Mouse (Mus musculus): ENCODE data around the gene Lima1. TPM values are rescaled to one million over a fixed set of nuclear protein-coding genes. Genes with fewer than 3 reads are reported as not detected.

Lima1 gene
- polyA plus RNA-seq, 1 experiment from 2014 or later: 65.4 TPM

DNA sequence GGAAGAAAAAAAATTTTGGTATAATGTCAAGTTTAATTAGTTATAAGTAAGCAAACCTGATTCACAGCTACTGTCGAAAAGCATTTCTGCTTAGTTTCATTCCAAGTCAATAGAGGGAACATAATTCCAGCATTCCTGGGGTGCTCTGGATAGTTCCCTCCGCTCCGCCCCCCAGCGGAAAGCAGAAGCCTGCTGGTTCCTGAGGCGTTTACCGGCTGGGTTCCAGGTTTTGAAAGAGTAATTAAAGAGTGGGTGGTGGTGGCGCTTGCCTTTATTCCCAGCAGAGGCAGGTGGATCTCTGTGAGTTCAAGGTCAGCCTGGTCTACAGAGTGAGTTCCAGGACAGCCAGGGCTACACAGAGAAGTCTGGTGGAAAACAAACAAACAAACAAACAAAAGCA is 10.2 kb downstream of the Lima1 start:
- DNase-seq (ENCODE audit: low spot score): no peak
- H3K27me3 ChIP-seq (replicated peaks; ENCODE audit: low read depth, poor library complexity, severe bottlenecking): no peaks in the 10 kb centered on the region
- H3K4me1 ChIP-seq: peaks cover 19% of the 10 kb centered on the region
- H3K4me3 ChIP-seq: no peak overlapping the region
- H3K36me3 ChIP-seq (replicated peaks): no peaks in the 10 kb centered on the region
- H3K9me3 ChIP-seq: no peaks in the 10 kb centered on the region
- 90% methylated on average over 7 of the region's 7 CpGs for WGBS
- no peak overlapping the region for H3K27ac ChIP-seq (replicated peaks)

DNA sequence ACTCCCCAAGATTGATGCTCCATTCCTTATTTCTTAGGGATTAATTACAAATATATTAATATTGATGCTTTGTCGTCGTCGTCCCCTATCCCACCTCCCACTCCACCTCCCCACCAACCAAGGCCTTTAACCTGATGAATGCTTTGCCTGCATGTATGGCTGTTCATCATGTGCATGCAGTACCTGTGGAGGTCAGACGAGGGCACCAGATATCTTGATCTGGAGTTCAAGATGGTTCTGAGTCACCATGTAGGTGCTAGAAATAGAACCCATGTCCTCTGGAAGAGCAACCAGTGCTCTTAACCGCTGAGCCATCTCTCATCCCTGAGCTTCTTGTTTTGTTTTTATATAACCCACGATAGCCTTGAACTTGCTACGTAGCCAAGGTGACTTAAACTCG is 11.5 kb downstream of the Lima1 start:
- no peak for DNase-seq (ENCODE audit: low spot score)
- Histone ChIP-seq H3K4me3 (no peak overlapping the region), H3K9me3 (no peaks in the 10 kb centered on the region), H3K27me3 (replicated peaks; ENCODE audit: low read depth, poor library complexity, severe bottlenecking) (no peaks in the 10 kb centered on the region), H3K4me1 (peaks cover 27% of the 10 kb centered on the region), H3K27ac (replicated peaks) (no peak overlapping the region), H3K36me3 (replicated peaks) (no peaks in the 10 kb centered on the region)
- WGBS: 92% methylated on average over 8 of the region's 8 CpGs

DNA sequence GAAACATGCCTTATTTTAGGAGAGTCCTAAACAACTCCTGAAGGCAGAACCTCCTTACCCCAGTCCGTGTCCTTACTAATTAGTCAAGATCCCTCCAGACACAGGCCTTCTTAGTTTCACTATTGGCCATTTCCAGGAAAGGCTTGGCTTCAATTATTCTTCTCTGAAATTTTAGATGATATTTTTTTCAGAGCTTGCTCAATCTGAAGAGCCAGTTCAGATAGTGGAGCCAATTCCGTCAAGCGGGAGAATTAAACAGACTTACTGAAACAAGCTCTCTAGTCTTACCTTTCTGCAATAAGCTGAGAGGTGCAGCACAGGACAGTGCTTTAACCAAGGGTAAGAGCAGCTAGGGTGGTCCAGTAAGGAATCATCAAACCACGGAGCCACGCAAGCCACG is 11.9 kb downstream of the Lima1 start:
- Histone ChIP-seq H3K27ac (replicated peaks) (no peak overlapping the region), H3K9me3 (no peaks in the 10 kb centered on the region), H3K4me1 (peaks cover 27% of the 10 kb centered on the region), H3K4me3 (no peak overlapping the region), H3K36me3 (replicated peaks) (no peaks in the 10 kb centered on the region), H3K27me3 (replicated peaks; ENCODE audit: low read depth, poor library complexity, severe bottlenecking) (no peaks in the 10 kb centered on the region)
- WGBS: 97% methylated on average over 6 of the region's 6 CpGs
- no peak for DNase-seq (ENCODE audit: low spot score)

DNA sequence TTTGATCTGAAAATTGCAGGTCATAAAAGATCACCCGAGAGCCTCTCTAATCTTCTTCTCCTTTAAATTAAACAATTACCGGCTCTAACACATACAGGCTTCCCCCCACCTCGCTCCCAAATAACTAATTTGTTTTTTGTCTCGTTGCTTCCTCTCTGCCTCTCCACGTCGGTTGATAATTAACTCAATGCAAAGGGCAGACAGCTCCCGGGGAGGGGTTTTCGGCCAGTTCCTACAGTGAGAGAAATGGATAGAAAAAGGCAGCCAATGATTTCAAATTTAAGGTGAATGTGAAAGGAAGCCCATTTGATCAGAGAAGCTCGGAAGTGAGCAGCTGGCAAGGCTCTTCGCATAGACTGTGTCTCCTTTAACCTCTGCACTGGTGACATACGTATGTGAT is 12.8 kb downstream of the Lima1 start:
- Histone ChIP-seq H3K9me3 (no peaks in the 10 kb centered on the region), H3K27ac (replicated peaks) (no peak overlapping the region), H3K36me3 (replicated peaks) (no peaks in the 10 kb centered on the region), H3K27me3 (replicated peaks; ENCODE audit: low read depth, poor library complexity, severe bottlenecking) (no peaks in the 10 kb centered on the region), H3K4me1 (peaks cover 29% of the 10 kb centered on the region), H3K4me3 (no peak overlapping the region)
- no peak for DNase-seq (ENCODE audit: low spot score)
- 72% methylated on average over 11 of the region's 11 CpGs for WGBS

- Histone ChIP-seq H3K36me3 (replicated peaks) (no peaks in the 10 kb centered on the region), H3K4me1 (peaks cover 34% of the 10 kb centered on the region), H3K27me3 (replicated peaks; ENCODE audit: low read depth, poor library complexity, severe bottlenecking) (no peaks in the 10 kb centered on the region), H3K9me3 (no peaks in the 10 kb centered on the region), H3K4me3 (no peak overlapping the region), H3K27ac (replicated peaks) (0 out of 2 replicates have a peak overlapping the region, but pooled peaks have one; percentile 40)
- peak; percentile 57 for DNase-seq (ENCODE audit: low spot score)
- WGBS: 60% methylated on average over 11 of the region's 11 CpGs
These were observed 13.3 kb downstream of the Lima1 start for GRCm38 (mm10) chr15:99861955-99862354.

DNA sequence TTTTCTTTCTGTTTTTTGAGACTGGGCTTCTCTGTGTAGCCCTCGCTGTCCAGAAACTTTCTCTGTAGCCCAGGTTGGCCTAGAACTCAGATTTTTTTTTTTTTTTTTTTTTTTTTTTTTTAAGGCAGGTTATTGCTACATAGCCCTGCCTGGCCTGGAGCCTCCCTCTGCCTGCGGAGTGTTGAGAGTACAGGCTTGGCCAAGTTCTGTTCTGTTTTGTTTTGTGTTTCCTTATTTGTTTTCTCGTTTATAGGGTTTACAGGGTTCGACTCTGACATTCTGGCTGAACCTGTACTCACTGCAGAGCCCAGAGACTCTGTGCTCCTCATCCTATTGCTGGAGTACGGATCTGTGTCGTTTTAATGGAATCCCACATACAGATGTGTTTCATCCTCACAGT is 13.7 kb downstream of the Lima1 start:
- DNase-seq (ENCODE audit: low spot score): no peak
- Histone ChIP-seq H3K36me3 (replicated peaks) (no peaks in the 10 kb centered on the region), H3K9me3 (no peaks in the 10 kb centered on the region), H3K4me1 (peaks cover 33% of the 10 kb centered on the region), H3K27ac (replicated peaks) (0 out of 2 replicates have a peak overlapping the region, but pooled peaks have one; percentile 8), H3K4me3 (no peak overlapping the region), H3K27me3 (replicated peaks; ENCODE audit: low read depth, poor library complexity, severe bottlenecking) (no peaks in the 10 kb centered on the region)
- 78% methylated on average over 6 of the region's 6 CpGs for WGBS

- H3K36me3 ChIP-seq (replicated peaks): no peaks in the 10 kb centered on the region
- 0 out of 2 replicates have a peak overlapping the region, but pooled peaks have one; percentile 6 for H3K27ac ChIP-seq (replicated peaks)
- no peak overlapping the region for H3K4me3 ChIP-seq
- H3K9me3 ChIP-seq: no peaks in the 10 kb centered on the region
- peaks cover 32% of the 10 kb centered on the region for H3K4me1 ChIP-seq
- H3K27me3 ChIP-seq (replicated peaks; ENCODE audit: low read depth, poor library complexity, severe bottlenecking): no peaks in the 10 kb centered on the region
- no peak for DNase-seq (ENCODE audit: low spot score)
- 60% methylated on average over 9 of the region's 9 CpGs for WGBS
These were observed 15.4 kb downstream of the Lima1 start for GRCm38 (mm10) chr15:99859644-99860392.

DNA sequence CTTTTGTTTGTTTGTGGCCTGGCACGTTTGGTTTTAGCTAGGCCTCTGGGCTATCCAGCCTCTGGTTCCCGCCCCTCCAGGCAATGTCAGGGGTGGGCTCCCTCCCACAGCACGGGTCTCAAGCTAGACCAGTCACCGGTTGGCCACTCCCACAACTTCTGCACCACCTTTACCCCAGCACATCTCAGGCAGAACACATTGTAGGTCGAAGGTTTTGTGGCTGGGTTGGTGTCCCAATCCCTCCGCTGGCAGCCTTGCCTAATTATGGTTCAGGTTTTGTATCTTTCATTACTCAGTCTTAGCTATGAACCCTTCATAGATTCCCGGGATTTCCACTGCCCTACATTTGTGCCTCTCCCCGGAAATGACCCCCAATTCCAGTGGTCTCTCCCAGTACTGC is 17.8 kb downstream of the Lima1 start:
- Histone ChIP-seq H3K27ac (replicated peaks) (no peak overlapping the region), H3K4me1 (peaks cover 32% of the 10 kb centered on the region), H3K27me3 (replicated peaks; ENCODE audit: low read depth, poor library complexity, severe bottlenecking) (no peaks in the 10 kb centered on the region), H3K36me3 (replicated peaks) (no peaks in the 10 kb centered on the region), H3K9me3 (no peaks in the 10 kb centered on the region), H3K4me3 (no peak overlapping the region)
- 62% methylated on average over 8 of the region's 8 CpGs for WGBS
- DNase-seq (ENCODE audit: low spot score): no peak

DNA sequence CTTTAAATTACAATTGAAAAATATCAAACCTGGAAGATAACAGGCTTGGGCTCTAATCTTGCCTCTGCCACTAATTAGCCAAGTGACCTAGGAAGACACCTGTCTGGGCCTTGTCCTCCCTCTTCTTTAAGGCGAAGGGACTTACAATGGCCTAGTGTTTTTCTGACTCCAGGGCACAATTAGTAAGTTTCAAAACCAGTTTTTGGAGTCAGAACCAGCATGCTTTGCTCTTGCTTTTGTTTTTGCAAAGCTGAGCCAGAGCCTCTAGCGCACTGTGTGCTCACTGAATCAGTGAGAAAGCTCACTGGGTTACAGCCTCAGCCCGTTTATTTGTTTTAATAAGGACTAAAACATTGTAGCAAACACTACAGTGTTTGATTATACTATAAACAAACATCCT is 20.1 kb downstream of the Lima1 start:
- Histone ChIP-seq H3K4me1 (peaks cover 26% of the 10 kb centered on the region), H3K27me3 (replicated peaks; ENCODE audit: low read depth, poor library complexity, severe bottlenecking) (no peaks in the 10 kb centered on the region), H3K4me3 (no peak overlapping the region), H3K36me3 (replicated peaks) (no peaks in the 10 kb centered on the region), H3K27ac (replicated peaks) (no peak overlapping the region), H3K9me3 (no peaks in the 10 kb centered on the region)
- WGBS: 39% methylated on average over 3 of the region's 3 CpGs
- no peak for DNase-seq (ENCODE audit: low spot score)

GRCm38 (mm10) chr15:99852606-99853237 is 22.5 kb downstream of the Lima1 start:
- WGBS: 88% methylated on average over 2 of the region's 2 CpGs
- Histone ChIP-seq H3K27me3 (replicated peaks; ENCODE audit: low read depth, poor library complexity, severe bottlenecking) (no peaks in the 10 kb centered on the region), H3K9me3 (no peaks in the 10 kb centered on the region), H3K4me3 (no peak overlapping the region), H3K36me3 (replicated peaks) (no peaks in the 10 kb centered on the region), H3K4me1 (peaks cover 25% of the 10 kb centered on the region), H3K27ac (replicated peaks) (no peak overlapping the region)
- DNase-seq (ENCODE audit: low spot score): no peak

DNA sequence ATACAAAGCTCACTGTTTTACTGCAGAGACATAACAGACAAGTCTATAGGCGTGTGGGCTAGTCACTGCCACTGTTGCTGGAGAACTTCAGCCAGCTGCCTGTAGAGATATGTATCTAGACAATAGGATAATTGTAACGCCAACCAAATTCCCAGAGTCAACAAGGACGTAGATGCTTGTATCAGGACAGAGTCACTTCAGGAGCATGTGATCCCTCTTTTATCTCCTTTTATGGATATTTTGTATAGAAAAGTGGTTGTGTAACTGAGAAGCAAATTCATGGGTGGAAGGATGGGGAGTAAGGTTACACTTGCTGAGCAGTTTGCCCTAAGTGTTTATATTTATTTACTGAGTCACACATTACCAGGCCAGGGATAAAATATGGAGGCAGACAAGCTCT is 25.0 kb downstream of the Lima1 start:
- no peak overlapping the region for H3K27ac ChIP-seq (replicated peaks)
- no peaks in the 10 kb centered on the region for H3K27me3 ChIP-seq (replicated peaks; ENCODE audit: low read depth, poor library complexity, severe bottlenecking)
- H3K4me1 ChIP-seq: peaks cover 22% of the 10 kb centered on the region
- DNase-seq (ENCODE audit: low spot score): no peak
- no peak overlapping the region for H3K4me3 ChIP-seq
- 67% methylated on average over 3 of the region's 3 CpGs for WGBS
- H3K36me3 ChIP-seq (replicated peaks): no peaks in the 10 kb centered on the region
- no peaks in the 10 kb centered on the region for H3K9me3 ChIP-seq

DNA sequence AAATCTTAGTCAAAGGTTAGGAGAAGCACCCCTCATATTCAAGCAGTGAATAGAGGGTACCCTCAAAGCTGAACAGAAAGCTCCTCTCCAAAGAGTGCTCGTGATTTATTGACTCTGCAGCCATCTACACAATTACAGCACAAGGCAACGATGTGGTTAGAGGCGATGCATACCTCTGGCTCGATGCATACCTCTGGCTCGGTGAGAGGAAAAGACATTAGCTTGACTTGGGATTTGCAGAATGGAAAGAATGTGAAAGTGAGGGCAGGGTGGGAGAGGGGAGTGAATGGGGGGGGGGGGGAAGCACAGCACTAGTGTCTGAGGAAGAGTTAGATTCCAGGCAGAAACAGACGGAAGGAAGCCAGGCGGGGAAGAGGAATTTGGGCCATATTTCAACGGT is 27.3 kb downstream of the Lima1 start:
- Histone ChIP-seq H3K4me1 (peaks cover 19% of the 10 kb centered on the region), H3K27ac (replicated peaks) (peak overlapping the region; percentile 24; the same call in 1 of the 2 replicates), H3K36me3 (replicated peaks) (no peaks in the 10 kb centered on the region), H3K27me3 (replicated peaks; ENCODE audit: low read depth, poor library complexity, severe bottlenecking) (no peaks in the 10 kb centered on the region), H3K9me3 (no peaks in the 10 kb centered on the region), H3K4me3 (no peak overlapping the region)
- DNase-seq (ENCODE audit: low spot score): no peak
- WGBS: 71% methylated on average over 8 of the region's 8 CpGs

DNA sequence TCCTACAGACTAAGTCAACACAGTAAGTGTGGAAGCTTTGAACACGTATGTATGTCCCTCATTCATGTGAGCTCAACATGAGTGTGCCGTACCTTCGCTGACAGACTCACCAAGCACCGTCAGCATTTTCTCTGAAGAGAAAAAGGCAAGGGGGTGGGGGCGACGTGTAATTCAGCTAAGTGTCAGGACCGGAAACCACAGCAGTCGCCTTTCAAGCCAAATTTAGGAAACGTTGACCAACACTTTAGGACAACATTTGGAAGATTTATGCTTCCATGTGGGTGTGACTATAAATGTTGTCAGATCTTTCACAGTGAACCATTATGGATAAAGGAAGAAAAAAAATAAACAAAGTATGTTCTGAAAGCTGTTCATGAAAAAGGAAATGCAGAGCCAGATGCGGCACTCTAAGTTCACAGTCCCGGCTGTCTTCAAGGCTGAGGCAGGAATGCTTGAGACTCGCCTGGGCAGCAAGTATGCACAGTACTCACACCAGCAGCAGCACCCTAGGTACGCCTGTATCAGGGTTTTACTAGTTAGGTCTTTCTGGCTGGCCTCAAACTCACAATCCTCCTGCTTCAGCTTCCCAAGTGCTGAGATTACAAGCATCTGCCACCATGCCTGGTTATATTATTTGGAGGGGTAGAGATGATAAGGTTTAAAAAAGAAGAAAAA is 27.9 kb downstream of the Lima1 start:
- no peaks in the 10 kb centered on the region for H3K9me3 ChIP-seq
- 78% methylated on average over 13 of the region's 13 CpGs for WGBS
- no peaks in the 10 kb centered on the region for H3K27me3 ChIP-seq (replicated peaks; ENCODE audit: low read depth, poor library complexity, severe bottlenecking)
- no peaks in the 10 kb centered on the region for H3K36me3 ChIP-seq (replicated peaks)
- H3K4me3 ChIP-seq: no peak overlapping the region
- DNase-seq (ENCODE audit: low spot score): no peak
- no peak overlapping the region; the same call in 1 of the 2 replicates for H3K27ac ChIP-seq (replicated peaks)
- H3K4me1 ChIP-seq: peaks cover 19% of the 10 kb centered on the region
